Mouse (Mus musculus): ENCODE data around the gene Pcmtd2.

- TF ChIP-seq CTCF (IDR thresholded peaks at IDR 0.05; ENCODE audit: extremely low read depth, insufficient read depth, low read length): no peak
- no peak for TF ChIP-seq POLR2A (IDR thresholded peaks at IDR 0.05; ENCODE audit: extremely low read depth, insufficient read depth, low read length)
Observed at GRCm38 (mm10) chr2:181795641-181796130, 42.0 kb upstream of the Pcmtd2 start.
